Mouse (Mus musculus): ENCODE data around the gene Slc30a2. TPM values are rescaled to one million over a fixed set of nuclear protein-coding genes. Genes with fewer than 3 reads are reported as not detected.

Gene Slc30a2
- total and polyA plus RNA-seq, 2 experiments from 2014 or later: 0.28 TPM; not detected in 1

GRCm38 (mm10) chr4:134299498-134299810, 43.5 kb upstream of the Slc30a2 start:
- no peak overlapping the region for H3K4me2 ChIP-seq (ENCODE audit: low read depth)
- DNase-seq: no peak
- 66% methylated on average over 4 of the region's 4 CpGs for WGBS
- H3K9ac ChIP-seq: no peak overlapping the region
- no peak overlapping the region for H3K27ac ChIP-seq (ENCODE audit: low read depth, low read length)
- no peak for ATAC-seq
- H3K36me3 ChIP-seq (ENCODE audit: insufficient read depth): no peaks in the 10 kb centered on the region
- H3K27me3 ChIP-seq (ENCODE audit: insufficient read depth, low read length): no peaks in the 10 kb centered on the region
- TF ChIP-seq CTCF (IDR thresholded peaks at IDR 0.05; ENCODE audit: low read depth): no peak
- no peak overlapping the region for H3K4me3 ChIP-seq (ENCODE audit: low read depth, low read length)
- no peaks in the 10 kb centered on the region for H3K4me1 ChIP-seq (ENCODE audit: insufficient read depth)
- no peaks in the 10 kb centered on the region for H3K9me3 ChIP-seq (ENCODE audit: low read length)

GRCm38 (mm10) chr4:134300316-134300715, 42.7 kb upstream of the Slc30a2 start:
- no peaks in the 10 kb centered on the region for H3K9me3 ChIP-seq (ENCODE audit: low read length)
- WGBS: 81% methylated on average over 9 of the region's 9 CpGs
- DNase-seq (no peak), ATAC-seq (no peak)
- H3K4me2 ChIP-seq (ENCODE audit: low read depth): no peak overlapping the region
- no peak for TF ChIP-seq CTCF (IDR thresholded peaks at IDR 0.05; ENCODE audit: low read depth)
- H3K27ac ChIP-seq (ENCODE audit: low read depth, low read length): no peak overlapping the region
- H3K4me3 ChIP-seq (ENCODE audit: low read depth, low read length): no peak overlapping the region
- no peaks in the 10 kb centered on the region for H3K4me1 ChIP-seq (ENCODE audit: insufficient read depth)
- no peaks in the 10 kb centered on the region for H3K36me3 ChIP-seq (ENCODE audit: insufficient read depth)
- H3K27me3 ChIP-seq (ENCODE audit: insufficient read depth, low read length): no peaks in the 10 kb centered on the region
- no peak overlapping the region for H3K9ac ChIP-seq

DNA sequence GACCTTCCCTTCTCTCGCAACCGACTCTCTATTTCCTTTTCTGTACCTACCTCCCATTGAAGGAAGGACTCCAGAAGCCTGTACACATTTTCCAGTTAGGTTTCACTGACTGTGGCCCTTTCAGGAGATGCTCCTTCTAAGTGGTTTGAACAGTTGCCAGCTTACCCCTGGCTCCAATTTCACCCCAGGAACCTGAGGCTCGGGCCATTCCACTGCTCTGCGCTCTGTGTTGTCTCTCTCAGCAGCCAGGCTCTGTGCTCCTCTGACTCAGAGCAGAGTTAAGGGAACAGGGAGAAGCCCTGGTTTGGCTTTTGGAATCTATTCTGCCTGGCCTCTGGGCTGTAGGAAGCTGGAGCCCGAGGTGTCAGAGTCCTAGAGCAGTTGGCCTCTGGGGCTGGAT, 40.9 kb upstream of the Slc30a2 start:
- H3K27me3 ChIP-seq (ENCODE audit: insufficient read depth, low read length): no peaks in the 10 kb centered on the region
- no peaks in the 10 kb centered on the region for H3K9me3 ChIP-seq (ENCODE audit: low read length)
- no peak overlapping the region for H3K4me3 ChIP-seq (ENCODE audit: low read depth, low read length)
- no peak overlapping the region for H3K4me2 ChIP-seq (ENCODE audit: low read depth)
- H3K27ac ChIP-seq (ENCODE audit: low read depth, low read length): no peak overlapping the region
- H3K36me3 ChIP-seq (ENCODE audit: insufficient read depth): no peaks in the 10 kb centered on the region
- no peaks in the 10 kb centered on the region for H3K4me1 ChIP-seq (ENCODE audit: insufficient read depth)
- DNase-seq (no peak), ATAC-seq (no peak)
- no peak for TF ChIP-seq CTCF (IDR thresholded peaks at IDR 0.05; ENCODE audit: low read depth)
- no peak overlapping the region for H3K9ac ChIP-seq
- 91% methylated on average over 5 of the region's 5 CpGs for WGBS

GRCm38 (mm10) chr4:134306963-134307362, 36.0 kb upstream of the Slc30a2 start:
- ATAC-seq: no peak
- H3K27ac ChIP-seq (ENCODE audit: low read depth, low read length): peak overlapping the region; percentile 70; the same call in 1 of the 2 replicates
- peaks cover 5% of the 10 kb centered on the region for H3K4me1 ChIP-seq (ENCODE audit: insufficient read depth)
- no peak overlapping the region for H3K4me3 ChIP-seq (ENCODE audit: low read depth, low read length)
- no peak for DNase-seq
- H3K9me3 ChIP-seq (ENCODE audit: low read length): no peaks in the 10 kb centered on the region
- no peaks in the 10 kb centered on the region for H3K36me3 ChIP-seq (ENCODE audit: insufficient read depth)
- no peaks in the 10 kb centered on the region for H3K27me3 ChIP-seq (ENCODE audit: insufficient read depth, low read length)
- WGBS: 75% methylated on average over 2 of the region's 2 CpGs
- peak overlapping the region; percentile 42 for H3K4me2 ChIP-seq (ENCODE audit: low read depth)
- no peak for TF ChIP-seq CTCF (IDR thresholded peaks at IDR 0.05; ENCODE audit: low read depth)
- no peak overlapping the region for H3K9ac ChIP-seq

DNA sequence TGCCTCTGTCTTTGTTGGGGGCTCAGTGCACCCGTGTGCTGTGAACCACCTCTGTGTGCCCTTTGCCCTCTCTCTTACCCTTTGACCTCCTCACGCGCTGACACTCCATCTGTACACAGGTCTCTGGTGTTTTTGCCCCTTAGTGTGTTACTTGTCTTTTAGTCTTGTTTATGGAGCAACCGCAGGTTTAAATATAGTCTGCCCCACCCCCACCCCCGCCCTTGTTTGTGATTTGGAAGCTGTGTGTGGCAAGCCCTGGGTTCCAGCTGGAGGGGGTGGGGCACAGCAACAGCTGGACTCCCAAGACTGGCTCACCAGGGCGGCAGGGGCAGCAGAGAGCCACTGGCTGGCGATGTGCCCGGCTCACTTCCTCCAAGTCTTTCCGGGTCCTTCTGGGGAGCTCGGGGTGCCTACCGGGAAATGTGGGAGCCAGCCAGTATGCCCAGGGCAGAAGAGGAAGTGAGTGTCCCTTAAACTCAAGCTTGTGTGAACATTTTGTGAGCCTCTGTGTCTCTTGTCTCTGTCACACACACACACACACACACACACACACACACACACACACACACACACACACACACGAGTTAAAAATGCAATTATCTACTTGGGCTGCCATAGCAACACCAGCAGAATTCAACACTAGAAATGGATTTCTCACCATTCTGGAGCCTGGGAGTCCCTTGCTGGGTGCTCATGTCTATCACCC, 35.5 kb upstream of the Slc30a2 start:
- peak overlapping the region; percentile 42 for H3K4me2 ChIP-seq (ENCODE audit: low read depth)
- DNase-seq (peak; percentile 76), ATAC-seq (peak; percentile 94)
- H3K9me3 ChIP-seq (ENCODE audit: low read length): no peaks in the 10 kb centered on the region
- H3K27me3 ChIP-seq (ENCODE audit: insufficient read depth, low read length): no peaks in the 10 kb centered on the region
- peak overlapping the region; percentile 22; the same call in 1 of the 2 replicates for H3K9ac ChIP-seq
- peak overlapping the region; percentile 70; the same call in 1 of the 2 replicates for H3K27ac ChIP-seq (ENCODE audit: low read depth, low read length)
- peaks cover 5% of the 10 kb centered on the region for H3K4me1 ChIP-seq (ENCODE audit: insufficient read depth)
- WGBS: 17% methylated on average over 12 of the region's 12 CpGs
- H3K36me3 ChIP-seq (ENCODE audit: insufficient read depth): no peaks in the 10 kb centered on the region
- H3K4me3 ChIP-seq (ENCODE audit: low read depth, low read length): no peak overlapping the region
- peak; percentile 60 for TF ChIP-seq CTCF (IDR thresholded peaks at IDR 0.05; ENCODE audit: low read depth)

GRCm38 (mm10) chr4:134310106-134310505, 32.9 kb upstream of the Slc30a2 start:
- no peak overlapping the region for H3K4me2 ChIP-seq (ENCODE audit: low read depth)
- H3K27ac ChIP-seq (ENCODE audit: low read depth, low read length): no peak overlapping the region
- WGBS: 92% methylated on average over 7 of the region's 7 CpGs
- DNase-seq (no peak), ATAC-seq (no peak)
- no peak overlapping the region for H3K9ac ChIP-seq
- no peaks in the 10 kb centered on the region for H3K9me3 ChIP-seq (ENCODE audit: low read length)
- H3K4me3 ChIP-seq (ENCODE audit: low read depth, low read length): no peak overlapping the region
- peaks cover 5% of the 10 kb centered on the region for H3K4me1 ChIP-seq (ENCODE audit: insufficient read depth)
- TF ChIP-seq CTCF (IDR thresholded peaks at IDR 0.05; ENCODE audit: low read depth): no peak
- no peaks in the 10 kb centered on the region for H3K27me3 ChIP-seq (ENCODE audit: insufficient read depth, low read length)
- no peaks in the 10 kb centered on the region for H3K36me3 ChIP-seq (ENCODE audit: insufficient read depth)

- no peak for ATAC-seq
- no peaks in the 10 kb centered on the region for H3K27me3 ChIP-seq (ENCODE audit: insufficient read depth, low read length)
- TF ChIP-seq CTCF (IDR thresholded peaks at IDR 0.05; ENCODE audit: low read depth): no peak
- no peak overlapping the region for H3K9ac ChIP-seq
- peaks cover 5% of the 10 kb centered on the region for H3K4me1 ChIP-seq (ENCODE audit: insufficient read depth)
- no peak for DNase-seq
- H3K27ac ChIP-seq (ENCODE audit: low read depth, low read length): no peak overlapping the region
- WGBS: 93% methylated on average over 9 of the region's 9 CpGs
- no peaks in the 10 kb centered on the region for H3K9me3 ChIP-seq (ENCODE audit: low read length)
- no peak overlapping the region for H3K4me2 ChIP-seq (ENCODE audit: low read depth)
- H3K4me3 ChIP-seq (ENCODE audit: low read depth, low read length): no peak overlapping the region
- H3K36me3 ChIP-seq (ENCODE audit: insufficient read depth): no peaks in the 10 kb centered on the region
These were observed 32.3 kb upstream of the Slc30a2 start for GRCm38 (mm10) chr4:134310656-134311055.

Measured in forebrain, postnatal 0 days (tissue).